Mouse (Mus musculus): ENCODE results near the gene Gstm7.
"Not testable (repeated sequence)": the region's sequence is repeated elsewhere in the genome, so short reads cannot be mapped to it uniquely, and the experiment has no call there.

Gene Gstm7

GRCm38 (mm10) chr3:107935268-107935667, 3.7 kb upstream of the Gstm7 start:
- DNase-seq (ENCODE audit: low read depth), result no peak

- no peak for DNase-seq (ENCODE audit: low read depth)
These were observed 511 bp upstream of the Gstm7 start for GRCm38 (mm10) chr3:107932128-107932527.

GRCm38 (mm10) chr3:107931134-107931533, 483 bp downstream of the Gstm7 start:
- no peak for DNase-seq (ENCODE audit: low read depth)

- DNase-seq (ENCODE audit: low read depth), result no peak
These were observed 1.9 kb downstream of the Gstm7 start for GRCm38 (mm10) chr3:107929731-107930130.

- no peak for DNase-seq (ENCODE audit: low read depth)
These were observed 2.4 kb downstream of the Gstm7 start for GRCm38 (mm10) chr3:107929243-107929642.

GRCm38 (mm10) chr3:107928691-107929090, 2.9 kb downstream of the Gstm7 start:
- no peak for DNase-seq (ENCODE audit: low read depth)

GRCm38 (mm10) chr3:107927841-107928240, 3.8 kb downstream of the Gstm7 start:
- no peak for DNase-seq (ENCODE audit: low read depth)

GRCm38 (mm10) chr3:107925335-107925734, 6.3 kb downstream of the Gstm7 start:
- DNase-seq (ENCODE audit: low read depth), result no peak

GRCm38 (mm10) chr3:107920348-107920747, 11.3 kb downstream of the Gstm7 start:
- no peak for DNase-seq (ENCODE audit: low read depth)

- DNase-seq (ENCODE audit: low read depth), result peak; percentile 63
These were observed 13.7 kb downstream of the Gstm7 start for GRCm38 (mm10) chr3:107917783-107918408.

GRCm38 (mm10) chr3:107917097-107917496, 14.5 kb downstream of the Gstm7 start:
- peak; percentile 19 for DNase-seq (ENCODE audit: low read depth)

- no peak for DNase-seq (ENCODE audit: low read depth)
These were observed 14.9 kb downstream of the Gstm7 start for GRCm38 (mm10) chr3:107916674-107917073.

- DNase-seq (ENCODE audit: low read depth), result no peak
These were observed 25.7 kb downstream of the Gstm7 start for GRCm38 (mm10) chr3:107905942-107906341.

- DNase-seq (ENCODE audit: low read depth), result no peak
These were observed 30.5 kb downstream of the Gstm7 start for GRCm38 (mm10) chr3:107900955-107901673.

GRCm38 (mm10) chr3:107898691-107899090, 32.9 kb downstream of the Gstm7 start:
- no peak for DNase-seq (ENCODE audit: low read depth)

GRCm38 (mm10) chr3:107895720-107896569, 35.7 kb downstream of the Gstm7 start, which contains the start of gene Gstm5:
TSS of gene Gstm5 (plus strand) at chr3:107895821.
- DNase-seq (ENCODE audit: low read depth), result no peak

GRCm38 (mm10) chr3:107895194-107895719, 36.4 kb downstream of the Gstm7 start:
- no peak for DNase-seq (ENCODE audit: low read depth)

- not testable (repeated sequence) for DNase-seq (ENCODE audit: low read depth)
These were observed 42.4 kb downstream of the Gstm7 start for GRCm38 (mm10) chr3:107889236-107889635.

- DNase-seq (ENCODE audit: low read depth), result no peak
These were observed 43.7 kb downstream of the Gstm7 start for GRCm38 (mm10) chr3:107887674-107888495.

GRCm38 (mm10) chr3:107877747-107878736, 53.6 kb downstream of the Gstm7 start:
- no peak for DNase-seq (ENCODE audit: low read depth)

Measured in naive thymus-derived CD4-positive, alpha-beta T cell, adult 2 months (primary cell).